Mouse (Mus musculus): ENCODE measurements around the gene Pepd. TPM values are rescaled to one million over a fixed set of nuclear protein-coding genes. Genes with fewer than 3 reads are reported as not detected.

The Pepd gene
- polyA plus RNA-seq, 1 experiment from 2014 or later: 67.3 TPM

GRCm38 (mm10) chr7:34925208-34925607 lies 13.0 kb downstream of the Pepd start:
- Histone ChIP-seq H3K27ac (ENCODE audit: low read length) (no peak overlapping the region), H3K9ac (ENCODE audit: low read length) (no peak overlapping the region), H3K4me1 (replicated peaks; ENCODE audit: control insufficient read depth, insufficient read depth, low read length) (no peaks in the 10 kb centered on the region), H3K27me3 (ENCODE audit: control insufficient read depth, insufficient read depth, low read depth, low read length) (no peaks in the 10 kb centered on the region), H3K4me3 (ENCODE audit: low read length) (no peak overlapping the region), H3K36me3 (ENCODE audit: control insufficient read depth, insufficient read depth, low read length) (peaks cover 3% of the 10 kb centered on the region; the same call in 1 of the 2 replicates), H3K4me2 (ENCODE audit: low read depth, low read length) (no peak overlapping the region), H3K9me3 (ENCODE audit: control insufficient read depth, low read length) (no peaks in the 10 kb centered on the region)
- WGBS: 61% methylated on average over 5 of the region's 5 CpGs
- ATAC-seq (ENCODE audit: low read depth): no peak

GRCm38 (mm10) chr7:34925956-34926355 lies 13.8 kb downstream of the Pepd start:
- WGBS: 86% methylated on average over 7 of the region's 7 CpGs

GRCm38 (mm10) chr7:34929614-34930262 lies 17.6 kb downstream of the Pepd start:
- no peak overlapping the region for H3K4me3 ChIP-seq (ENCODE audit: low read length)
- WGBS: 70% methylated on average over 8 of the region's 8 CpGs
- ATAC-seq (ENCODE audit: low read depth): no peak
- H3K9ac ChIP-seq (ENCODE audit: low read length): no peak overlapping the region
- no peaks in the 10 kb centered on the region for H3K27me3 ChIP-seq (ENCODE audit: control insufficient read depth, insufficient read depth, low read depth, low read length)
- no peaks in the 10 kb centered on the region for H3K4me1 ChIP-seq (replicated peaks; ENCODE audit: control insufficient read depth, insufficient read depth, low read length)
- peaks cover 3% of the 10 kb centered on the region; the same call in 1 of the 2 replicates for H3K36me3 ChIP-seq (ENCODE audit: control insufficient read depth, insufficient read depth, low read length)
- no peak overlapping the region for H3K27ac ChIP-seq (ENCODE audit: low read length)
- H3K4me2 ChIP-seq (ENCODE audit: low read depth, low read length): no peak overlapping the region
- H3K9me3 ChIP-seq (ENCODE audit: control insufficient read depth, low read length): no peaks in the 10 kb centered on the region

More at GRCm38 (mm10) chr7:34925956-34926355, 13.8 kb downstream of the Pepd start:
- no peak for ATAC-seq (ENCODE audit: low read depth)
- H3K9ac ChIP-seq (ENCODE audit: low read length): no peak overlapping the region
- no peak overlapping the region for H3K4me3 ChIP-seq (ENCODE audit: low read length)
- H3K4me2 ChIP-seq (ENCODE audit: low read depth, low read length): no peak overlapping the region
- H3K27ac ChIP-seq (ENCODE audit: low read length): no peak overlapping the region
- H3K36me3 ChIP-seq (ENCODE audit: control insufficient read depth, insufficient read depth, low read length): peaks cover 3% of the 10 kb centered on the region; the same call in 1 of the 2 replicates
- H3K9me3 ChIP-seq (ENCODE audit: control insufficient read depth, low read length): no peaks in the 10 kb centered on the region
- no peaks in the 10 kb centered on the region for H3K4me1 ChIP-seq (replicated peaks; ENCODE audit: control insufficient read depth, insufficient read depth, low read length)
- H3K27me3 ChIP-seq (ENCODE audit: control insufficient read depth, insufficient read depth, low read depth, low read length): no peaks in the 10 kb centered on the region

- Histone ChIP-seq H3K4me3 (ENCODE audit: low read length) (no peak overlapping the region), H3K4me2 (ENCODE audit: low read depth, low read length) (no peak overlapping the region), H3K9ac (ENCODE audit: low read length) (no peak overlapping the region), H3K27ac (ENCODE audit: low read length) (no peak overlapping the region), H3K36me3 (ENCODE audit: control insufficient read depth, insufficient read depth, low read length) (peaks cover 3% of the 10 kb centered on the region; the same call in 1 of the 2 replicates), H3K9me3 (ENCODE audit: control insufficient read depth, low read length) (no peaks in the 10 kb centered on the region), H3K27me3 (ENCODE audit: control insufficient read depth, insufficient read depth, low read depth, low read length) (no peaks in the 10 kb centered on the region), H3K4me1 (replicated peaks; ENCODE audit: control insufficient read depth, insufficient read depth, low read length) (no peaks in the 10 kb centered on the region)
- 58% methylated on average over 7 of the region's 7 CpGs for WGBS
- no peak for ATAC-seq (ENCODE audit: low read depth)
Observed at GRCm38 (mm10) chr7:34930263-34930757, 18.1 kb downstream of the Pepd start.

GRCm38 (mm10) chr7:34932631-34933030 lies 20.5 kb downstream of the Pepd start:
- Histone ChIP-seq H3K4me1 (replicated peaks; ENCODE audit: control insufficient read depth, insufficient read depth, low read length) (no peaks in the 10 kb centered on the region), H3K4me3 (ENCODE audit: low read length) (no peak overlapping the region), H3K27me3 (ENCODE audit: control insufficient read depth, insufficient read depth, low read depth, low read length) (no peaks in the 10 kb centered on the region), H3K4me2 (ENCODE audit: low read depth, low read length) (no peak overlapping the region), H3K9me3 (ENCODE audit: control insufficient read depth, low read length) (peaks cover 5% of the 10 kb centered on the region; the same call in 1 of the 2 replicates), H3K27ac (ENCODE audit: low read length) (no peak overlapping the region), H3K9ac (ENCODE audit: low read length) (no peak overlapping the region), H3K36me3 (ENCODE audit: control insufficient read depth, insufficient read depth, low read length) (peaks cover 10% of the 10 kb centered on the region)
- WGBS: 88% methylated on average over 8 of the region's 8 CpGs
- ATAC-seq (ENCODE audit: low read depth): no peak

GRCm38 (mm10) chr7:34933142-34933541 lies 21.0 kb downstream of the Pepd start:
- Histone ChIP-seq H3K9me3 (ENCODE audit: control insufficient read depth, low read length) (peaks cover 5% of the 10 kb centered on the region; the same call in 1 of the 2 replicates), H3K27ac (ENCODE audit: low read length) (no peak overlapping the region), H3K27me3 (ENCODE audit: control insufficient read depth, insufficient read depth, low read depth, low read length) (no peaks in the 10 kb centered on the region), H3K4me1 (replicated peaks; ENCODE audit: control insufficient read depth, insufficient read depth, low read length) (no peaks in the 10 kb centered on the region), H3K9ac (ENCODE audit: low read length) (no peak overlapping the region), H3K4me2 (ENCODE audit: low read depth, low read length) (no peak overlapping the region), H3K4me3 (ENCODE audit: low read length) (no peak overlapping the region), H3K36me3 (ENCODE audit: control insufficient read depth, insufficient read depth, low read length) (peaks cover 10% of the 10 kb centered on the region)
- ATAC-seq (ENCODE audit: low read depth): no peak
- WGBS: 44% methylated on average over 3 of the region's 3 CpGs

GRCm38 (mm10) chr7:34936347-34936746 lies 24.2 kb downstream of the Pepd start:
- no peak overlapping the region for H3K4me2 ChIP-seq (ENCODE audit: low read depth, low read length)
- peaks cover 5% of the 10 kb centered on the region; the same call in 1 of the 2 replicates for H3K9me3 ChIP-seq (ENCODE audit: control insufficient read depth, low read length)
- no peak overlapping the region for H3K9ac ChIP-seq (ENCODE audit: low read length)
- H3K27me3 ChIP-seq (ENCODE audit: control insufficient read depth, insufficient read depth, low read depth, low read length): no peaks in the 10 kb centered on the region
- no peaks in the 10 kb centered on the region for H3K4me1 ChIP-seq (replicated peaks; ENCODE audit: control insufficient read depth, insufficient read depth, low read length)
- peaks cover 10% of the 10 kb centered on the region for H3K36me3 ChIP-seq (ENCODE audit: control insufficient read depth, insufficient read depth, low read length)
- no peak for ATAC-seq (ENCODE audit: low read depth)
- H3K27ac ChIP-seq (ENCODE audit: low read length): no peak overlapping the region
- H3K4me3 ChIP-seq (ENCODE audit: low read length): no peak overlapping the region
- 89% methylated on average over 2 of the region's 2 CpGs for WGBS

- Histone ChIP-seq H3K9ac (ENCODE audit: low read length) (no peak overlapping the region), H3K9me3 (ENCODE audit: control insufficient read depth, low read length) (peaks cover 5% of the 10 kb centered on the region; the same call in 1 of the 2 replicates), H3K4me1 (replicated peaks; ENCODE audit: control insufficient read depth, insufficient read depth, low read length) (no peaks in the 10 kb centered on the region), H3K27me3 (ENCODE audit: control insufficient read depth, insufficient read depth, low read depth, low read length) (no peaks in the 10 kb centered on the region), H3K4me2 (ENCODE audit: low read depth, low read length) (no peak overlapping the region), H3K4me3 (ENCODE audit: low read length) (no peak overlapping the region), H3K27ac (ENCODE audit: low read length) (no peak overlapping the region), H3K36me3 (ENCODE audit: control insufficient read depth, insufficient read depth, low read length) (peaks cover 10% of the 10 kb centered on the region)
- ATAC-seq (ENCODE audit: low read depth): no peak
- 73% methylated on average over 6 of the region's 7 CpGs for WGBS
Observed at GRCm38 (mm10) chr7:34938636-34939261, 26.6 kb downstream of the Pepd start.

- no peak overlapping the region for H3K4me2 ChIP-seq (ENCODE audit: low read depth, low read length)
- H3K27ac ChIP-seq (ENCODE audit: low read length): no peak overlapping the region
- H3K9ac ChIP-seq (ENCODE audit: low read length): no peak overlapping the region
- H3K4me1 ChIP-seq (replicated peaks; ENCODE audit: control insufficient read depth, insufficient read depth, low read length): no peaks in the 10 kb centered on the region
- H3K4me3 ChIP-seq (ENCODE audit: low read length): no peak overlapping the region
- H3K36me3 ChIP-seq (ENCODE audit: control insufficient read depth, insufficient read depth, low read length): peaks cover 10% of the 10 kb centered on the region
- H3K27me3 ChIP-seq (ENCODE audit: control insufficient read depth, insufficient read depth, low read depth, low read length): no peaks in the 10 kb centered on the region
- ATAC-seq (ENCODE audit: low read depth): no peak
- 68% methylated on average over 14 of the region's 14 CpGs for WGBS
- H3K9me3 ChIP-seq (ENCODE audit: control insufficient read depth, low read length): peaks cover 5% of the 10 kb centered on the region; the same call in 1 of the 2 replicates
Observed at GRCm38 (mm10) chr7:34939262-34939951, 27.2 kb downstream of the Pepd start.
